Mouse (Mus musculus): Measurements from ENCODE around the gene Filip1.

DNA sequence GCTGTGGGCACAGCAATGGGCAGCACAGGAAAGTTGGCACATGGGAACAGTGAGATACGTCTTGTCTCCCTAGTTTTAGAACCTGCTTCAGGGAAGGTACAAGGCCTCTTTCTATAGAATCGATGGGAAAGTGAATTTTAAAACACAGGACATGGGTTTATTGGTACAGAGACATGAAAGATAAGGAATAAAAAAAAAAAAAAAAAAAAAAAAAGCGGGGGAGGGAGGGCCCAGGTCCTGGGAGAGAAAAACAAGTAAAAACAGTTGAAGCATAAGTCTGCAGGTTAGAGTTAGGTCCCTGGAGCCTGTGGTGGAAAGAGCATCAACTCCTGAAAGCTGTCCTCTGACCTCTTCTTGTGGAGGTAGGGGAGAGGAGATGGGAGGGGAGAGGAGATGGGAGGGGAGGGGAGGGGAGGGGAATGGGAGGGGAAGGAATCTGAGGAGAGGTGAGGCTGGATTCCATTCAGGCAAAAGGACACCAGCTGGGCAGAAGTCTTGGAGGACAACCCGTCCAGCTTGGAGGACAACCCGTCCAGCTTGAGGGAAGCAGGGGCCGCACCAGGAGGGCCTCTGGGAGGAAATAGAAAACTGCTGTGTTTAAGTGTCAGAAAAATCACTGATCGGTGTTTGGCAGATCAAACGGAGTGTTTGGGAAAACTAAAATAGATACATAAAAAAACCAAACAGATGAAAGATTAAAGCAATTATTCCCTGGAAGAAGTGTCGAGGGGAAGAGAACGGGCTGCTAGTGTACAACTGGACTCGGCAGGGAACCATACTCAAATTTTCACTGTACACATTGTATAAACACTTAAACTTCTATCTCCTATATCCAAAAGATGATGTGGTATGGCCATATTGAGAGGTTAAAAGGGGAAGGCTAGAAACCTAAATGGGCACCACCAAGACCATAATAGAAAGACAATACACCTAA, 201.4 kb downstream of the Filip1 start:
- TF ChIP-seq CTCF (IDR thresholded peaks at IDR 0.05; ENCODE audit: extremely low read depth, insufficient read depth, insufficient read length, insufficient replicate concordance) (no peak), POLR2A (IDR thresholded peaks at IDR 0.05; ENCODE audit: low read depth, low read length) (no peak)

Measured in spleen, adult 2 months (tissue).